In genomic region chr8:118270751-118271402, GRCm38 (mm10) we compare ENCODE assay signal across 10 mouse cellular contexts. TPM values are rescaled to one million over a fixed set of nuclear protein-coding genes. Genes with fewer than 3 reads are reported as not detected.
DNase-seq lines count a peak whose midpoint lies in the region; ATAC-seq and TF ChIP-seq lines count a peak whose summit lies in the region.
"Had no signal": no experiment of that assay in that cellular context is flagged by ENCODE, and none has a peak within 500 bp of the region (broad histone marks: within the 10 kb centered on the region; RNA-seq: fewer than 3 reads in every experiment).

No protein-coding gene starts in this region.

- no peak for TF ChIP-seq CTCF in kidney, adult 2 months (conservative IDR thresholded peaks at IDR 0.05; ENCODE audit: insufficient read depth, insufficient read length, low read depth, low read length)
- TF ChIP-seq CTCF in stomach, postnatal 0 days (IDR thresholded peaks at IDR 0.05; ENCODE audit: low read depth) = no peak

- TF ChIP-seq EP300 in stomach, postnatal 0 days (optimal IDR thresholded peaks at IDR 0.05) = no peak

- H3K9me3 ChIP-seq in kidney, embryonic 14.5 days (ENCODE audit: control insufficient read depth, low read length) = no peaks in the 10 kb centered on the region
- H3K9me3 ChIP-seq in stomach, postnatal 0 days (ENCODE audit: control insufficient read depth, low read length) = no peaks in the 10 kb centered on the region

- H3K9ac ChIP-seq in kidney, embryonic 14.5 days (ENCODE audit: low read depth, low read length) = no peak overlapping the region
- no peak overlapping the region for H3K9ac ChIP-seq in stomach, postnatal 0 days (ENCODE audit: low read length)

- TF ChIP-seq POLR2A in kidney, adult 2 months (IDR thresholded peaks at IDR 0.05; ENCODE audit: low read depth, low read length) = no peak

- peak; percentile 16 to 47 for DNase-seq in adrenal gland, adult (ENCODE audit: inconsistent age in 2 of 2, low spot score in 1 of 2)
- DNase-seq in adrenal gland, postnatal 4 days (ENCODE audit: low spot score in 2 of 2) = no peak
- peak; percentile 51 for DNase-seq in kidney, adult 2 months
- peak; percentile 12 for DNase-seq in urinary bladder, postnatal 14 days (ENCODE audit: low spot score)
- DNase-seq in urinary bladder, postnatal 36 days (ENCODE audit: low spot score in 2 of 2) = no peak
- DNase-seq in stomach, postnatal 0 days (ENCODE audit: low spot score) = no peak
- no peak for DNase-seq in thymus, postnatal 36 days

- no peak overlapping the region for H3K27ac ChIP-seq in kidney, adult 2 months (ENCODE audit: insufficient read depth, low read depth, low read length)
- H3K27ac ChIP-seq in kidney, embryonic 14.5 days (ENCODE audit: low read depth, low read length) = no peak overlapping the region
- no peak overlapping the region for H3K27ac ChIP-seq in stomach, postnatal 0 days (replicated peaks)
- H3K27ac ChIP-seq: kidney, postnatal 0 days had no signal

- no peak overlapping the region for H3K4me3 ChIP-seq in kidney, adult 2 months (ENCODE audit: insufficient read depth, low read depth, low read length)
- H3K4me3 ChIP-seq in kidney, embryonic 14.5 days (ENCODE audit: low read length) = no peak overlapping the region
- H3K4me3 ChIP-seq in stomach, postnatal 0 days (ENCODE audit: low read depth, low read length) = no peak overlapping the region
- H3K4me3 ChIP-seq: erythroblast, embryonic 14.5 days had no signal

- no peak for ATAC-seq in kidney, embryonic 14.5 days (ENCODE audit: low FRiP score, low TSS enrichment)
- 0 out of 2 replicates have a peak, but pooled peaks have one; percentile 8 for ATAC-seq in stomach, postnatal 0 days (ENCODE audit: low FRiP score, low TSS enrichment)

- H3K4me2 ChIP-seq in kidney, embryonic 14.5 days (replicated peaks; ENCODE audit: low read depth, low read length) = no peak overlapping the region
- no peak overlapping the region for H3K4me2 ChIP-seq in stomach, postnatal 0 days (replicated peaks; ENCODE audit: low read depth)

- H3K27me3 ChIP-seq in kidney, adult 2 months (replicated peaks; ENCODE audit: control insufficient read depth, insufficient read depth, low read length) = no peaks in the 10 kb centered on the region
- H3K27me3 ChIP-seq in kidney, embryonic 14.5 days (ENCODE audit: control insufficient read depth, insufficient read depth, low read length) = no peaks in the 10 kb centered on the region
- no peaks in the 10 kb centered on the region for H3K27me3 ChIP-seq in stomach, postnatal 0 days (ENCODE audit: control insufficient read depth, insufficient read depth, low read length)

- no peaks in the 10 kb centered on the region for H3K4me1 ChIP-seq in kidney, adult 2 months (ENCODE audit: control insufficient read depth, insufficient read depth, low read length)
- 0 out of 2 replicates have a peak, but pooled peaks cover 4% of the 10 kb centered on the region for H3K4me1 ChIP-seq in kidney, embryonic 14.5 days (ENCODE audit: control insufficient read depth, insufficient read depth, low read length)
- H3K4me1 ChIP-seq in stomach, postnatal 0 days (replicated peaks; ENCODE audit: control insufficient read depth, insufficient read depth) = no peaks in the 10 kb centered on the region

- 21% methylated on average over 7 of the region's 7 CpGs for WGBS in kidney, adult 2 months
- 36% methylated on average over 7 of the region's 7 CpGs for WGBS in kidney, embryonic 14.5 days
- 34% methylated on average over 7 of the region's 7 CpGs for WGBS in stomach, postnatal 0 days

- no peaks in the 10 kb centered on the region for H3K36me3 ChIP-seq in kidney, adult 2 months (ENCODE audit: control insufficient read depth, insufficient read depth, low read length)
- H3K36me3 ChIP-seq in kidney, embryonic 14.5 days (ENCODE audit: control insufficient read depth, insufficient read depth, low read length) = no peaks in the 10 kb centered on the region
- H3K36me3 ChIP-seq in stomach, postnatal 0 days (ENCODE audit: control insufficient read depth, insufficient read depth, low read length) = no peaks in the 10 kb centered on the region

RNA-seq across cellular contexts. Expression of gene Cdh13, which starts 12.7 kb away (rescaled TPM):
- total RNA-seq in adrenal gland, postnatal 4 days (2021) = 10 to 100 TPM in 1 of 2 experiments, 1 to 10 TPM in 1; 9.0 to 11.0 TPM
- polyA plus RNA-seq in kidney, adult 2 months (2012; rRNA removed) = 11.6 and 13.4 TPM in 2 replicates
- 2.4 and 3.1 TPM in 2 replicates for polyA plus RNA-seq in kidney, embryonic 14.5 days (2014; fragmentation: Nextera tagmentation; extraction: Ambion mirVana)
- polyA plus RNA-seq in stomach, postnatal 0 days (2015; fragmentation: Nextera tagmentation; extraction: Ambion mirVana) = 18.5 and 21.3 TPM in 2 replicates
- polyA plus RNA-seq: erythroblast, embryonic 14.5 days had no signal

Comparison
In these comparisons a context has a peak if more than half of its experiments do, and no peak if none do; other contexts are left out.
1. DNase-seq: peak in adrenal gland, adult (2 of 2), kidney, adult 2 months (single experiment) and urinary bladder, postnatal 14 days (single experiment); none in adrenal gland, postnatal 4 days (0 of 2), urinary bladder, postnatal 36 days (0 of 2), stomach, postnatal 0 days (single experiment) and thymus, postnatal 36 days (0 of 2).